Mouse (Mus musculus): Measurements from ENCODE around the gene Gm2115. TPM values are rescaled to one million over a fixed set of nuclear protein-coding genes. Genes with fewer than 3 reads are reported as not detected.

The Gm2115 gene
- polyA plus RNA-seq, 1 experiment from 2014 or later = 0.47 TPM

GRCm38 (mm10) chr7:84546667-84547066, 17.9 kb downstream of the Gm2115 start:
- Histone ChIP-seq H3K4me3 (no peak overlapping the region), H3K27ac (no peak overlapping the region), H3K27me3 (no peaks in the 10 kb centered on the region), H3K9me3 (replicated peaks) (no peaks in the 10 kb centered on the region), H3K4me2 (no peak overlapping the region), H3K4me1 (replicated peaks) (no peaks in the 10 kb centered on the region), H3K9ac (no peak overlapping the region), H3K36me3 (no peaks in the 10 kb centered on the region)
- ATAC-seq (replicated peaks; ENCODE audit: insufficient number of reproducible peaks, insufficient read depth, low FRiP score, low read depth) = no peak
- WGBS = 68% methylated on average over 4 of the region's 4 CpGs

GRCm38 (mm10) chr7:84551472-84551871, 22.7 kb downstream of the Gm2115 start:
- no peak overlapping the region for H3K4me2 ChIP-seq
- WGBS = 87% methylated on average over 2 of the region's 2 CpGs
- H3K9ac ChIP-seq = no peak overlapping the region
- ATAC-seq (replicated peaks; ENCODE audit: insufficient number of reproducible peaks, insufficient read depth, low FRiP score, low read depth) = no peak
- H3K27ac ChIP-seq = no peak overlapping the region
- H3K36me3 ChIP-seq = no peaks in the 10 kb centered on the region
- H3K9me3 ChIP-seq (replicated peaks) = no peaks in the 10 kb centered on the region
- H3K27me3 ChIP-seq = no peaks in the 10 kb centered on the region
- H3K4me1 ChIP-seq (replicated peaks) = no peaks in the 10 kb centered on the region
- no peak overlapping the region for H3K4me3 ChIP-seq

GRCm38 (mm10) chr7:84555294-84555693, 26.5 kb downstream of the Gm2115 start:
- Histone ChIP-seq H3K4me1 (replicated peaks) (no peaks in the 10 kb centered on the region), H3K9me3 (replicated peaks) (no peaks in the 10 kb centered on the region), H3K36me3 (no peaks in the 10 kb centered on the region), H3K4me2 (no peak overlapping the region), H3K9ac (no peak overlapping the region), H3K27ac (no peak overlapping the region), H3K4me3 (no peak overlapping the region), H3K27me3 (no peaks in the 10 kb centered on the region)
- ATAC-seq (replicated peaks; ENCODE audit: insufficient number of reproducible peaks, insufficient read depth, low FRiP score, low read depth) = no peak
- 51% methylated on average over 3 of the region's 3 CpGs for WGBS

GRCm38 (mm10) chr7:84557332-84557731, 28.6 kb downstream of the Gm2115 start:
- no peaks in the 10 kb centered on the region for H3K36me3 ChIP-seq
- no peaks in the 10 kb centered on the region for H3K4me1 ChIP-seq (replicated peaks)
- H3K9me3 ChIP-seq (replicated peaks) = no peaks in the 10 kb centered on the region
- no peak overlapping the region for H3K9ac ChIP-seq
- H3K27ac ChIP-seq = no peak overlapping the region
- no peak overlapping the region for H3K4me3 ChIP-seq
- no peak overlapping the region for H3K4me2 ChIP-seq
- ATAC-seq (replicated peaks; ENCODE audit: insufficient number of reproducible peaks, insufficient read depth, low FRiP score, low read depth) = no peak
- WGBS = 60% methylated on average over 3 of the region's 3 CpGs
- no peaks in the 10 kb centered on the region for H3K27me3 ChIP-seq

GRCm38 (mm10) chr7:84560500-84560899, 31.7 kb downstream of the Gm2115 start:
- H3K9ac ChIP-seq = no peak overlapping the region
- no peaks in the 10 kb centered on the region for H3K27me3 ChIP-seq
- no peak overlapping the region for H3K4me2 ChIP-seq
- whole genome bisulfite sequencing = 87% methylated on average over 1 of the region's 1 CpGs
- H3K36me3 ChIP-seq = no peaks in the 10 kb centered on the region
- ATAC-seq (replicated peaks; ENCODE audit: insufficient number of reproducible peaks, insufficient read depth, low FRiP score, low read depth) = no peak
- no peaks in the 10 kb centered on the region; the same call in 1 of the 2 replicates for H3K4me1 ChIP-seq (replicated peaks)
- H3K4me3 ChIP-seq = no peak overlapping the region
- no peak overlapping the region for H3K27ac ChIP-seq
- H3K9me3 ChIP-seq (replicated peaks) = no peaks in the 10 kb centered on the region

- 76% methylated on average over 3 of the region's 3 CpGs for WGBS
- H3K27me3 ChIP-seq = no peaks in the 10 kb centered on the region
- H3K4me3 ChIP-seq = no peak overlapping the region
- ATAC-seq (replicated peaks; ENCODE audit: insufficient number of reproducible peaks, insufficient read depth, low FRiP score, low read depth) = no peak
- no peaks in the 10 kb centered on the region for H3K9me3 ChIP-seq (replicated peaks)
- no peak overlapping the region for H3K27ac ChIP-seq
- H3K4me2 ChIP-seq = no peak overlapping the region
- no peaks in the 10 kb centered on the region for H3K36me3 ChIP-seq
- no peak overlapping the region for H3K9ac ChIP-seq
- peaks cover 9% of the 10 kb centered on the region for H3K4me1 ChIP-seq (replicated peaks)
These were observed 35.5 kb downstream of the Gm2115 start for GRCm38 (mm10) chr7:84564236-84564635.

GRCm38 (mm10) chr7:84566200-84566599, 37.4 kb downstream of the Gm2115 start:
- no peaks in the 10 kb centered on the region for H3K27me3 ChIP-seq
- 28% methylated on average over 6 of the region's 6 CpGs for WGBS
- H3K4me2 ChIP-seq = peak overlapping the region; percentile 12; the same call in 1 of the 2 replicates

GRCm38 (mm10) chr7:84577034-84577433, 48.3 kb downstream of the Gm2115 start:
- no peaks in the 10 kb centered on the region for H3K4me1 ChIP-seq (replicated peaks)
- H3K27me3 ChIP-seq = no peaks in the 10 kb centered on the region
- H3K4me3 ChIP-seq = no peak overlapping the region
- no peak overlapping the region for H3K4me2 ChIP-seq
- WGBS = 75% methylated on average over 2 of the region's 2 CpGs
- no peak overlapping the region for H3K9ac ChIP-seq
- no peak overlapping the region for H3K27ac ChIP-seq
- no peak for ATAC-seq (replicated peaks; ENCODE audit: insufficient number of reproducible peaks, insufficient read depth, low FRiP score, low read depth)
- H3K36me3 ChIP-seq = no peaks in the 10 kb centered on the region
- H3K9me3 ChIP-seq (replicated peaks) = no peaks in the 10 kb centered on the region

More at GRCm38 (mm10) chr7:84566200-84566599, 37.4 kb downstream of the Gm2115 start:
- Histone ChIP-seq H3K4me3 (no peak overlapping the region), H3K36me3 (no peaks in the 10 kb centered on the region), H3K9me3 (replicated peaks) (no peaks in the 10 kb centered on the region), H3K4me1 (replicated peaks) (peaks cover 9% of the 10 kb centered on the region), H3K9ac (no peak overlapping the region), H3K27ac (peak overlapping the region; percentile 59)
- peak; percentile 80; the same call in 1 of the 2 replicates for ATAC-seq (replicated peaks; ENCODE audit: insufficient number of reproducible peaks, insufficient read depth, low FRiP score, low read depth)

- H3K4me3 ChIP-seq = no peak overlapping the region
- H3K27ac ChIP-seq = no peak overlapping the region
- no peaks in the 10 kb centered on the region for H3K36me3 ChIP-seq
- no peaks in the 10 kb centered on the region for H3K9me3 ChIP-seq (replicated peaks)
- H3K27me3 ChIP-seq = no peaks in the 10 kb centered on the region
- no peak overlapping the region for H3K4me2 ChIP-seq
- H3K4me1 ChIP-seq (replicated peaks) = no peaks in the 10 kb centered on the region
- no peak for ATAC-seq (replicated peaks; ENCODE audit: insufficient number of reproducible peaks, insufficient read depth, low FRiP score, low read depth)
- H3K9ac ChIP-seq = no peak overlapping the region
- WGBS = 71% methylated on average over 1 of the region's 1 CpGs
These were observed 50.1 kb downstream of the Gm2115 start for GRCm38 (mm10) chr7:84578841-84579240.

GRCm38 (mm10) chr7:84579769-84580168, 51.0 kb downstream of the Gm2115 start:
- Histone ChIP-seq H3K36me3 (no peaks in the 10 kb centered on the region), H3K27me3 (no peaks in the 10 kb centered on the region), H3K9me3 (replicated peaks) (no peaks in the 10 kb centered on the region), H3K27ac (no peak overlapping the region), H3K4me3 (no peak overlapping the region), H3K9ac (no peak overlapping the region), H3K4me1 (replicated peaks) (no peaks in the 10 kb centered on the region), H3K4me2 (no peak overlapping the region)
- WGBS = 61% methylated on average over 1 of the region's 1 CpGs
- ATAC-seq (replicated peaks; ENCODE audit: insufficient number of reproducible peaks, insufficient read depth, low FRiP score, low read depth) = no peak

- ATAC-seq (replicated peaks; ENCODE audit: insufficient number of reproducible peaks, insufficient read depth, low FRiP score, low read depth) = no peak
- H3K4me1 ChIP-seq (replicated peaks) = no peaks in the 10 kb centered on the region
- no peaks in the 10 kb centered on the region for H3K36me3 ChIP-seq
- no peak overlapping the region for H3K9ac ChIP-seq
- H3K27ac ChIP-seq = no peak overlapping the region
- H3K27me3 ChIP-seq = no peaks in the 10 kb centered on the region
- 88% methylated on average over 4 of the region's 4 CpGs for WGBS
- H3K9me3 ChIP-seq (replicated peaks) = no peaks in the 10 kb centered on the region
- H3K4me2 ChIP-seq = no peak overlapping the region
- H3K4me3 ChIP-seq = no peak overlapping the region
These were observed 56.3 kb downstream of the Gm2115 start for GRCm38 (mm10) chr7:84585086-84585485.

GRCm38 (mm10) chr7:84586360-84587100, 57.8 kb downstream of the Gm2115 start:
- no peaks in the 10 kb centered on the region for H3K4me1 ChIP-seq (replicated peaks)
- H3K36me3 ChIP-seq = no peaks in the 10 kb centered on the region
- H3K9me3 ChIP-seq (replicated peaks) = no peaks in the 10 kb centered on the region
- no peaks in the 10 kb centered on the region for H3K27me3 ChIP-seq
- H3K4me2 ChIP-seq = no peak overlapping the region
- no peak for ATAC-seq (replicated peaks; ENCODE audit: insufficient number of reproducible peaks, insufficient read depth, low FRiP score, low read depth)
- WGBS = 62% methylated on average over 3 of the region's 3 CpGs
- H3K27ac ChIP-seq = no peak overlapping the region
- no peak overlapping the region for H3K9ac ChIP-seq
- no peak overlapping the region for H3K4me3 ChIP-seq

Data from heart, embryonic 15.5 days (tissue).